Mouse (Mus musculus) liver, embryonic 12.5 days (tissue): ENCODE measurements around the gene Gphn. TPM values are rescaled to one million over a fixed set of nuclear protein-coding genes. Genes with fewer than 3 reads are reported as not detected.
"Not testable (repeated sequence)": the region's sequence is repeated elsewhere in the genome, so short reads cannot be mapped to it uniquely, and the experiment has no call there.

Experiments
- ATAC-seq: fragments of 200-750 bp; cut with Nextera tagmentation; 2 replicates; pipeline ENCODE4 v1.8.0; 2017; ENCODE audit warnings: moderate number of reproducible peaks, mild to moderate bottlenecking, moderate library complexity
- H3K27ac ChIP-seq: fragments of 300-500 bp; sonication (generic); 2 replicates; pipeline ENCODE4 v1.5.1; 2016; ENCODE audit warnings: mild to moderate bottlenecking
- H3K27me3 ChIP-seq: fragments of 300-500 bp; sonication (generic); replicated peaks from 2 replicates; pipeline ENCODE4 v1.6.1; 2016; ENCODE audit warnings: mild to moderate bottlenecking, moderate library complexity
- H3K36me3 ChIP-seq: fragments of 300-500 bp; sonication (generic); 2 replicates; pipeline ENCODE4 v1.6.1; 2016; ENCODE audit warnings: mild to moderate bottlenecking, moderate library complexity
- H3K4me1 ChIP-seq: fragments of 300-500 bp; sonication (generic); 2 replicates; pipeline ENCODE4 v1.6.1; 2016
- H3K4me2 ChIP-seq: fragments of 300-500 bp; sonication (generic); 2 replicates; pipeline ENCODE4 v1.6.1; 2016; ENCODE audit warnings: mild to moderate bottlenecking, moderate library complexity
- H3K4me3 ChIP-seq: fragments of 300-500 bp; sonication (generic); 2 replicates; pipeline ENCODE4 v1.5.1; 2016; ENCODE audit warnings: mild to moderate bottlenecking, moderate library complexity
- H3K9ac ChIP-seq: fragments of 300-500 bp; sonication (generic); 2 replicates; pipeline ENCODE4 v1.6.1; 2016; ENCODE audit warnings: mild to moderate bottlenecking, moderate library complexity
- H3K9me3 ChIP-seq: fragments of 300-500 bp; sonication (generic); replicated peaks from 2 replicates; pipeline ENCODE4 v1.6.1; 2016; ENCODE audit warnings: mild to moderate bottlenecking, moderate library complexity
- WGBS: fragments of 180-500 bp; shearing (Covaris S2); methylation state at CpG from one replicate; pipeline ENCODE4 v1.1.7; 2016; ENCODE audit not compliant: insufficient replicate concordance; 5-methylcytosine and 5-hydroxymethylcytosine counted together
- polyA plus RNA-seq: library from polyadenylated mRNA; unstranded; fragments of >200 nt; fragmentation: Nextera tagmentation; extraction: Ambion mirVana; gene quantifications from 2 replicates; pipeline ENCODE4 v1.2.1, GENCODE M21; 2016

The Gphn gene
- polyA plus RNA-seq, 1 experiment from 2014 or later: 7.0 TPM

DNA sequence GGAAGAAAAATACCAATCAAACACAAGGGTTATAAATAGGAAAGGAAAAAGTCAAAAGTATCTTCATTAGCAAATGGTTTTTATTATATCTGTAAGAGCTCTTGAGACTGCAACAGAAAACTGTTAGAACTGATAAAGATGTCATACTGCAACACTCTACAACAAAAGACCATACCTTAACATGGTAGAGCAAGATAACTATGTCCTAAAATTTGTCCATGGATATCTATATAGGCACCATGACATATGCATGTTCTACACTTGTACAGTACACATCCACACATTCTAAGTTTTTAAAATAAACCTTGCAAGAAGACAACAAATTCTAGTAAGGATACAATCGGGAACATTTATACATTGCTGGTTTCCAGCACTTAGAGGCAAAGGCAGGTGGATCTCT lies 169.1 kb downstream of the Gphn start:
- Histone ChIP-seq H3K4me3 (no peak overlapping the region), H3K9me3 (no peaks in the 10 kb centered on the region), H3K27me3 (no peaks in the 10 kb centered on the region), H3K4me1 (no peaks in the 10 kb centered on the region), H3K27ac (no peak overlapping the region), H3K9ac (no peak overlapping the region), H3K4me2 (no peak overlapping the region), H3K36me3 (no peaks in the 10 kb centered on the region)
- 78% methylated on average over 1 of the region's 1 CpGs for WGBS
- peak; percentile 59; the same call in 1 of the 2 replicates for ATAC-seq

DNA sequence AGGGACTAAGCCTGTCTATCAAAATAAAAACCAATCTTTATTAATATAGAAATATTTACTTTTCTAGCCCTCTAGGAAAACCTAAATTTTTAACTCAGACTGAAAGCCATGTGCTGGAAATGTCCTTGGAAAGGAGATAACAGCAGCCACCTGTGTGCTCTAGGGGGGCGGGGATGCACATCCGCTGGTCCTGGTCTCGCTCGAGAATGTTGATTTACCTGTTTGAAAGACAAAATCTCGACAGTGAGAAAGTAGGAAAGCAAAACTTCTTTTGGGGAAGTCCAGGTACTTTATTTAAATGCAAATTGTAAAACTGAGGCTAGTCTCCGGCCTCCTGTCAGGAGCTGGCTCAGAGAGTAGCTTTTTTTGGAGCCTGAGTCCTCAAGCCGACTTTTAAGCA lies 181.3 kb downstream of the Gphn start:
- H3K27me3 ChIP-seq, H3K4me3 ChIP-seq, ATAC-seq, H3K4me1 ChIP-seq, H3K27ac ChIP-seq, H3K9me3 ChIP-seq, H3K4me2 ChIP-seq, H3K9ac ChIP-seq, H3K36me3 ChIP-seq: not testable (repeated sequence)
- 70% methylated on average over 7 of the region's 7 CpGs for WGBS

DNA sequence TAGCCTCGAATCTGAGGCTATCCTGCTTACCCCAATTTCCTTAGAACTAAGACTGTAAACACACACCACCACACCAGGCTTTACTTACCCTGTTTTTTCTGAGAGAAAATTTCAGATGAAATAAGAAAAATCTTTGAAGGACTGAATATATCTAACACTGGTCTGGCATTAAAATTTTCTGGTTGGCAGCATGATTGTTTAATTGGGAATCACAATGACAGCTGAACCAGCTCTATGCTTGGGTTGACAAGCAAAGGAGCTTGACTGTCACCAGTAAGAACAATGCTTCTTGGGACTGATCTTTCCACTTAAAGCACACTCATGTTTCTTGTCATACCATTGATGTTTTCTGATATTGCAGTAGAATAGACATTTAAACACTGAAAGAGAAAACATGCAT lies 296.0 kb downstream of the Gphn start:
- Histone ChIP-seq H3K27ac (no peak overlapping the region), H3K9ac (no peak overlapping the region), H3K4me1 (no peaks in the 10 kb centered on the region), H3K4me2 (no peak overlapping the region), H3K36me3 (no peaks in the 10 kb centered on the region), H3K4me3 (no peak overlapping the region), H3K9me3 (no peaks in the 10 kb centered on the region), H3K27me3 (no peaks in the 10 kb centered on the region)
- WGBS: 30% methylated on average over 1 of the region's 1 CpGs
- no peak for ATAC-seq

DNA sequence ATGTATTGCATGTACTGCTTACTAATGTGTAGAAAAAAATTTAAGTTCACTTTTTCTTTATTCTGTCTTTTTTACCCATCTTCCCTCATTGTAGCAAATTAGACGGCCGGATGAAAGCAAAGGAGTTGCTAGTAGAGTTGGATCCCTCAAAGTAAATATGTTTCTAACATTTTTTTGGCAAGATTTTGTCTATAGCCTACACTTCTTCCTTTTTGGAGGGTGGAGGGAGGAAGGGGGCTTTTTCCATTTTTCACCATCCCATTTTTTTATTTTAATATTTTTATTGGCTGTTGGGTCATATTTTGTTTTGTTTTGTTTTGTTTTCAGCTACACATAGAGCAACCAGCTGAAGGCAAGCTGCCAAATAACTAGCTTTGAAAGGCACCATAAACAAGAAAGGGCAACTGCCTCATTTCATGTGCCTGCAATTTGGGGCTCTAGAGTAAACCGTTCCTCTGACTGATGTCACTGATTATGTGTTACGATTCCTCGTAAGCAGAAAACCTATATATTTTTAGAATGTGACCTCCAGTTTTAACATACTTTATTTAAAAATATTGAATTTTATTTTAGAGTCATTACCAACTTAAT lies 296.7 kb downstream of the Gphn start:
- WGBS: 85% methylated on average over 5 of the region's 5 CpGs
- H3K4me3 ChIP-seq: no peak overlapping the region
- ATAC-seq: no peak

DNA sequence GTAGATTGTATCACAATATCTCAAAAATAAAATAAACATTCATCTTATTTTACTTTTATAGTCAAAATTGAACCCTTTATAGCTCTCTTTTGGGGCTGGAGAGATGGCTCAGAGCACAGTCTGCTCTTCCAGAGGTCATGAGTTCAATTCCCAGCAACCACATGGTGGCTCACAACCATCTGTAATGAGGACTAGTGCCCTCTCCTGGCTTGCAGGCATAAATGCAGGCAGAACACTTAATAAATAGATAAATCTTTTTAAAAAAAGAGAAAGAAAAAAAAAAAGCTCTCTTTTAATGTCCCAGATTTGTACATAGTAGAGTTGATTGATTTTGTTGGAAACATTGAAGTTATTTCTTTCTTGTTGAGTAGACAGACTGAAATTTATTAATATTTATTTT lies 311.4 kb downstream of the Gphn start:
- H3K4me3 ChIP-seq, H3K36me3 ChIP-seq, H3K9ac ChIP-seq, ATAC-seq, H3K27me3 ChIP-seq, H3K4me1 ChIP-seq, H3K9me3 ChIP-seq, H3K4me2 ChIP-seq, H3K27ac ChIP-seq: not testable (repeated sequence)

More for the DNA sequence above, 296.7 kb downstream of the Gphn start:
- Histone ChIP-seq H3K9me3 (no peaks in the 10 kb centered on the region), H3K27ac (no peak overlapping the region), H3K36me3 (no peaks in the 10 kb centered on the region), H3K9ac (no peak overlapping the region), H3K27me3 (no peaks in the 10 kb centered on the region), H3K4me2 (no peak overlapping the region), H3K4me1 (no peaks in the 10 kb centered on the region)

DNA sequence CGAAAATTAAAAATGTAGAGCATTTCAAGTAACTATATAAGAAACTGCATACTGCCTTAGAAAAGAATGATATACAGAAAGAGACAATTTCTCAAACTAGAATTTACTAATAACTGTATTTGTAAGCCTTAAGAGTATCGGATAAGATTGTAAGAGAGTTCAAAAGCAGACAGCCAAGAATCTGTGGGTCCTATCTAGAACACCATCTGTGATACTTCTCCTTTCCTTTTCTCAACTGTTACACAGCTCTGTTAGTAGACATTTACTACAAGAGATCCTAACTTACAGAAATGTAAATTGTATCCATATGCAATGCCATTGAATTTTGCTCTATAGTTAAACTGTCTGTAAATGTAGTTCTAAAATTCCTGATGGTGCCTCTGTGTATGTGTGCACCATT lies 324.7 kb downstream of the Gphn start:
- no peak overlapping the region for H3K27ac ChIP-seq
- no peak overlapping the region for H3K4me3 ChIP-seq
- H3K9me3 ChIP-seq: no peaks in the 10 kb centered on the region
- no peaks in the 10 kb centered on the region for H3K36me3 ChIP-seq
- ATAC-seq: no peak
- H3K4me1 ChIP-seq: no peaks in the 10 kb centered on the region
- no peaks in the 10 kb centered on the region for H3K27me3 ChIP-seq
- 58% methylated on average over 2 of the region's 2 CpGs for WGBS
- H3K4me2 ChIP-seq: no peak overlapping the region
- no peak overlapping the region for H3K9ac ChIP-seq

DNA sequence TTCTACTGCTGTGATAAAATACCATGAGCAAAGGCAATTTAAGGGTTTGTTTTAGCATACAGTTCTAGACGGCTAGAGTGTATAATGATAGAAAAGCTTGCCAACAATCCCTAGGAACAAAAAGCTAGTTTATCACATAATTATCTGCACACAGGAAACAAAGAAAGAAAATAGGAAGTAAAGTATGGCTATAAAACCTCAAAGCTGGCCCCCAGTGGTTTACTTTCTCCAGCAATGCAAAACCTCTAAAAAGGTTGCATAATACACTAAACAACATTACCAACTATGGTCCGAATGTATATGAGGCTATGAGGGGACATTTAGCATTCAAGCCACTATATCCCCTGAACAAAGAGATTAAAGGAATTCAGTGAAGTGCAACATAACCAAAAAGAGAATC lies 405.6 kb downstream of the Gphn start:
- H3K36me3 ChIP-seq: no peaks in the 10 kb centered on the region
- H3K27me3 ChIP-seq: no peaks in the 10 kb centered on the region
- ATAC-seq: no peak

DNA sequence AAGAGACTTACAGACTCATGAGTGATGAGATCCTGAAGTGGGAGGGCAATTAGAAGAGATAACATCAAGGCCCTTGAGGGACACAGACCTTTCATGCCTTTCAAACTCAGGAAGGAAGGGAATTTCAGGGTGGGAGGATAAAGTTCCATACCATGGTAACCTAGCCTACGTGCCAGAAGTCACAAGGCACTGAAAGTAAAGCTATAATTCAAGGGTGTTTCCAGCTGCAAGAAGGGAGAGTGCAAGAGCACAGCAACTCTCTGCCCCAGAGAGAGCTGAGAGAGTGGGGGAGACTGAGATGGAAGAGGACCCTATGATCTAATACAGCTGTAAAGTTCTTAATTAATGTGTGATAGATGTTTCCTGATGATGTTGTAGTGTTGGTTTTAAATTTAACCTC lies 413.3 kb downstream of the Gphn start:
- WGBS: 31% methylated on average over 1 of the region's 1 CpGs
- H3K4me2 ChIP-seq: no peak overlapping the region
- no peaks in the 10 kb centered on the region for H3K36me3 ChIP-seq
- H3K4me1 ChIP-seq: no peaks in the 10 kb centered on the region
- H3K4me3 ChIP-seq: no peak overlapping the region
- H3K9me3 ChIP-seq: no peaks in the 10 kb centered on the region
- no peak overlapping the region for H3K27ac ChIP-seq
- no peaks in the 10 kb centered on the region for H3K27me3 ChIP-seq
- ATAC-seq: no peak
- no peak overlapping the region for H3K9ac ChIP-seq

More for the DNA sequence above, 405.6 kb downstream of the Gphn start:
- 45% methylated on average over 2 of the region's 2 CpGs for WGBS
- H3K4me2 ChIP-seq: no peak overlapping the region
- no peak overlapping the region for H3K9ac ChIP-seq
- H3K4me3 ChIP-seq: no peak overlapping the region
- H3K27ac ChIP-seq: no peak overlapping the region
- no peaks in the 10 kb centered on the region for H3K4me1 ChIP-seq
- H3K9me3 ChIP-seq: no peaks in the 10 kb centered on the region

DNA sequence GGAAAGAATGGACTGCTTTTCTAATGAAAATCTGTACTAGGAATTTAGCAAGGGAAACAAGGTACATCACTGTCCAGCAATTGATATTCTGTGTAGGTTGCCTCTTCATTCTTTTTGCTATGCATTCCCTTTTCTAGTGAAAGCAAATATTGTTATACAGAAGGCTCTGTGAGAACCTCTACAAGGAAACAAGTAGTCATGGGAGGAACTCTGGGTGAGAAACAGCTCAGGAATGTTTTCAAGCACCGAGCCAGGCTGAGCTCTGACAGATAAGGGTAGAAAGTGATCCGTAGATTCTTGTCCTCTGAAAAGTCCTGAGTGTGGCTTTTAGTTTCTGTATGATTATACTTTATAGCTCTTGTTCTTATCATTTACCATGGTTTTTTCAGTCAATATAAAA lies 413.9 kb downstream of the Gphn start:
- Histone ChIP-seq H3K27me3 (no peaks in the 10 kb centered on the region), H3K4me1 (no peaks in the 10 kb centered on the region), H3K27ac (no peak overlapping the region), H3K4me3 (no peak overlapping the region), H3K36me3 (no peaks in the 10 kb centered on the region), H3K4me2 (no peak overlapping the region), H3K9me3 (no peaks in the 10 kb centered on the region), H3K9ac (no peak overlapping the region)
- 40% methylated on average over 2 of the region's 2 CpGs for WGBS
- no peak for ATAC-seq

DNA sequence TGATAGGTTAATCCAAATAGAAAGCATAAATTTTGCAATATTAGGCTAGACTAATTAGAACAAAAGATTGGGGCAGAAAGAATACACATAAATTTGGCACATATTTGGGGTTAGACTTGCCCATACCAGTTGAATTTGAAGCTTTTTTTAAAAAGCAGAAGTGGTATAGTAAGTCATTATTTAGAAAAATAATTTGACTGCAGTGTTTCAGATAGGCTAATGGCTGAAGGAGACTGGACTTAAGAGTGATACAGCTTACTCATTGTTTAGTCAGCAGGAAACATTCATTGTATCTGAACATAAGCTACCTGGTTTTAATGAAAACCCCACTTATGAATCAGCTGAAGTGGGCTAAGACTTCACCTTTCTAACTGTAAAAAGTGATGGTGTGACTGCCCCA lies 415.0 kb downstream of the Gphn start:
- H3K9ac ChIP-seq: no peak overlapping the region
- no peak overlapping the region for H3K27ac ChIP-seq
- no peaks in the 10 kb centered on the region for H3K36me3 ChIP-seq
- H3K4me2 ChIP-seq: no peak overlapping the region
- no peaks in the 10 kb centered on the region for H3K9me3 ChIP-seq
- ATAC-seq: no peak
- H3K4me1 ChIP-seq: no peaks in the 10 kb centered on the region
- no peaks in the 10 kb centered on the region for H3K27me3 ChIP-seq
- H3K4me3 ChIP-seq: no peak overlapping the region

DNA sequence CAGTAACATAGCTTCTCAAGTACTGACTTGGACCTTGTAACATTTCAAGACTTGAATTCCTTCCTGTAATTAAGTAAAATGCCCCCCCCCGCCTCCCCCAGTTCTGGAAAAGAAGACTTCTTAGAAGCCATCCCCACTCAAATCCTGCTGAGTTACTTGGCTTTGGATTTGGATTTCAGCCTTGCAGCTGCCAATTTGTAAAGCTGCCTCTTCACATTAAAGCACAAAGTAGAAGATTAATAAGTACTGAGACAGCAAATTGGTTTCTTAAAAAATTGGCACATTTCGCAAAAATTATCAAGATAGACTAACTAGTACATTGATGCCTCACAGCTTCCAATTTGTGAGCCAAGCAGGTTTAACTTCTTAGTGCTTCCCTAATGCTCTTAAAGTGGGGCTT lies 417.5 kb downstream of the Gphn start:
- no peak overlapping the region for H3K27ac ChIP-seq
- no peak overlapping the region for H3K4me2 ChIP-seq
- no peaks in the 10 kb centered on the region for H3K36me3 ChIP-seq
- H3K9me3 ChIP-seq: no peaks in the 10 kb centered on the region
- no peaks in the 10 kb centered on the region for H3K4me1 ChIP-seq
- ATAC-seq: no peak
- no peaks in the 10 kb centered on the region for H3K27me3 ChIP-seq
- H3K9ac ChIP-seq: no peak overlapping the region
- no peak overlapping the region for H3K4me3 ChIP-seq
- 82% methylated on average over 2 of the region's 2 CpGs for WGBS

DNA sequence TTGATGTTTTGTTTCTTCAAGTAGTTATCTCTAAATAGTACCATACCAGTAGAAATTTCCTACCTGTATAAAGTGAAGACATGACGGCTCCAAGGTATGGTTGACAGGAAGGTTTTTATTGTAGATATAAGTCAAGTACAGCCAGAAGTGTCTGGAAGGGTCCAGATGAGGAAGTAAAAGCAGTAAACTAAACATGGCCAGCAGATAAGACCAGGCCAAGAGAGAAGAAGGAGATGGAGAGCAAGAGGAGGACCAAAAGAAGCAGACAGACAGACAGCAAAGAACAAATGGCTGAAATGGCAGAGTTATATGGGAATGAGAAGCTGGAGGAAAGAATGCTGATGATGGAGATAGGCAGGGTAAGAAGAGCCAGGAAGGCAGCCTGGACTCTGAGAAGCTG lies 419.1 kb downstream of the Gphn start:
- no peak overlapping the region for H3K9ac ChIP-seq
- H3K27me3 ChIP-seq: no peaks in the 10 kb centered on the region
- H3K4me1 ChIP-seq: no peaks in the 10 kb centered on the region
- no peak overlapping the region for H3K4me3 ChIP-seq
- 58% methylated on average over 1 of the region's 1 CpGs for WGBS
- no peak overlapping the region for H3K4me2 ChIP-seq
- H3K9me3 ChIP-seq: no peaks in the 10 kb centered on the region
- H3K27ac ChIP-seq: no peak overlapping the region
- ATAC-seq: no peak
- no peaks in the 10 kb centered on the region for H3K36me3 ChIP-seq

DNA sequence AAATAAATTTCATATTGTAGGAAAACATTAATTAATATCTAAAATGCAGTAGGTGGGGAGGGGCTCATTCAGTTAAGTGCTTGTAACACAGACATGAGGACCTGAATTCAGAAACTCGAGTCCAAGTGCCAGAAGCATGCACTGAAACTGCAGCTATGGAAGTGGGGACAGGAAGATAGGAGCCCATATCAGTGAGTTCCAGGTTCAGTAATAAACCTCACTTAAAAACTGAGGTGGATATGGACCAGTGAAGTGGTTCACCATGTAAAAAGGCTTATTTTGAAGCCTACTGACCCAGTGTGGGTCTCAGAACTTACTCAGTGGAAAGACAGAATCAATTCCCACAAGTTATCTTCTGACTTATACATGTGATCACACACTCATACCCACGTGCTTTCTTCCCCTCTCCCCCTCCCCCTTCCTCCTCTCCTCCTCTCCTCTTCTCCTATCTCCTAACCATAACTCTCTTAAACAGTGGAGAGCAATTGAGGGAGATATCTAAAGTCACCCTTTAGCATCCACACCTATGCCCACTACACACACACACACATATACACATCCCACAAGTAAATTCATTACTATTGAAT lies 433.6 kb downstream of the Gphn start:
- Histone ChIP-seq H3K4me2 (no peak overlapping the region), H3K9me3 (no peaks in the 10 kb centered on the region), H3K4me1 (peaks cover 6% of the 10 kb centered on the region), H3K36me3 (no peaks in the 10 kb centered on the region), H3K27ac (peak overlapping the region; percentile 20; the same call in 1 of the 2 replicates), H3K4me3 (no peak overlapping the region), H3K27me3 (no peaks in the 10 kb centered on the region), H3K9ac (no peak overlapping the region)
- 20% methylated on average over 2 of the region's 2 CpGs for WGBS
- ATAC-seq: peak; percentile 86
